Mouse (Mus musculus) lung, embryonic 14.5 days (tissue): ENCODE results near the gene Cacnb2. TPM values are rescaled to one million over a fixed set of nuclear protein-coding genes. Genes with fewer than 3 reads are reported as not detected.

Source experiments
- ATAC-seq: fragments of 200-750 bp; cut with Nextera tagmentation; 2 replicates; pipeline ENCODE4 v1.8.0; 2017; ENCODE audit warnings: mild to moderate bottlenecking, moderate TSS enrichment, moderate library complexity; ENCODE audit not compliant: insufficient read depth
- DNase-seq: peaks from one replicate; pipeline ENCODE4 v3.0.0-alpha.2; 2015
- H3K27ac ChIP-seq: fragments of 300-500 bp; sonication (generic); 2 replicates; pipeline ENCODE4 v1.5.1; 2014; ENCODE audit warnings: low read depth, mild to moderate bottlenecking, moderate library complexity
- H3K27me3 ChIP-seq: fragments of 300-500 bp; sonication (generic); 2 replicates; pipeline ENCODE4 v1.6.1; 2014; ENCODE audit warnings: low read length, control low read depth; ENCODE audit not compliant: insufficient read depth
- H3K36me3 ChIP-seq: fragments of 300-500 bp; sonication (generic); 2 replicates; pipeline ENCODE4 v1.6.1; 2014; ENCODE audit warnings: control low read depth; ENCODE audit not compliant: insufficient read depth
- H3K4me1 ChIP-seq: fragments of 300-500 bp; sonication (generic); 2 replicates; pipeline ENCODE4 v1.6.1; 2014; ENCODE audit warnings: antibody characterized with exemption, control low read depth; ENCODE audit not compliant: insufficient read depth
- H3K4me2 ChIP-seq: fragments of 300-500 bp; sonication (generic); 2 replicates; pipeline ENCODE4 v1.6.1; 2014; ENCODE audit warnings: mild to moderate bottlenecking
- H3K4me3 ChIP-seq: fragments of 300-500 bp; sonication (generic); 2 replicates; pipeline ENCODE4 v1.5.1; 2014; ENCODE audit warnings: low read depth, low read length
- H3K9ac ChIP-seq: fragments of 300-500 bp; sonication (generic); 2 replicates; pipeline ENCODE4 v1.6.1; 2014
- H3K9me3 ChIP-seq: fragments of 300-500 bp; sonication (generic); 2 replicates; pipeline ENCODE4 v1.6.1; 2016; ENCODE audit warnings: low read depth, low read length, control low read depth
- CTCF ChIP-seq: IDR thresholded peaks from 2 replicates; pipeline ENCODE4 v1.5.1; 2016; ENCODE audit warnings: antibody characterized with exemption, low read depth
- WGBS: fragments of 180-500 bp; shearing (Covaris S2); extraction: QIAGEN DNeasy Blood & Tissue Kit; methylation state at CpG from one replicate; pipeline ENCODE4 v1.1.7; 2014; 5-methylcytosine and 5-hydroxymethylcytosine counted together
- polyA plus RNA-seq: library from polyadenylated mRNA; unstranded; fragments of >200 nt; fragmentation: Nextera tagmentation; extraction: Ambion mirVana; gene quantifications from 2 replicates; pipeline ENCODE4 v1.2.1, GENCODE M21; 2014

Cacnb2 gene
- polyA plus RNA-seq, 1 experiment from 2014 or later, result 9.8 TPM

DNA sequence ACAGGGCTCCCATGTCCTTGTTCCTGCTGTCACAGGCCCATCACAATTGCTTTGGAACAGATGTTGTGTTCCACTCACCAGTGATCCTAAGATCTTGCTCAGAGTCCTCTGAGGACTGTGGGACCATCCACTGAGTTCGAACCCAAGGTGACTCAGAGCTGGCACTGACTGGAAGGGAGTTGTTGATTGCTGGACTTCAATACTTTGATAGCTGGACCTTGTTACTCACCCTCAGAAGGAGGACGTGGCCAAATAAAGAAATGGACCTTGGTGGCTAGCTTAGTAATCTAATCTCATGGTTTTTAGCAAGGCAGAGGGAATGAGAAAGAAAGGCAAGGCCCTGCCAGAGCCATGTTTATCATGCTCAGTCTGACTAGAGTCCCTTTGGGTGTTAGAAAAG lies 218.1 kb downstream of the Cacnb2 start:
- H3K9me3 ChIP-seq, result no peaks in the 10 kb centered on the region
- WGBS, result 79% methylated on average over 2 of the region's 2 CpGs

DNA sequence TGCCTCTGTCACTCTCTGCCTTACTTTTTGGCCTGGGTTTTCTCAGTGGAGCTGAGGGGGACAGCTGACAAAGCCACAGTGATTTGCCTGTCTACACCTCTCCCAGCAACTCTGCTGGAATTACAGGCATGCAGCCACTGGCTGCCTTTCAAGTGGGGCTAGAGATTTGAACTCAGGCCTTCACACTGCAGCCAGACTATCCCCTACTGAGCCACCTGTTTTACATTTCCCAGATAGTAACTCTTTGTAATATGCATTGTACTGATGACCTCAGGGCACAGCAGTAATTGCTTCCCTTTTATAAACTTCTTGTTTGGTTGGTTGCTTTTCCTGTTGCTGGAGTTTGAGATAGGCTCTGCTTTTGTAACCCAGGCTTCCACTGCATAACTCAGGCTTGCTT lies 220.2 kb downstream of the Cacnb2 start:
- ATAC-seq, result peak; percentile 22; the same call in 1 of the 2 replicates

More for the DNA sequence above, 218.1 kb downstream of the Cacnb2 start:
- H3K4me3 ChIP-seq, result no peak overlapping the region
- ATAC-seq (no peak), DNase-seq (no peak)
- no peaks in the 10 kb centered on the region for H3K27me3 ChIP-seq
- H3K27ac ChIP-seq, result no peak overlapping the region
- no peaks in the 10 kb centered on the region for H3K36me3 ChIP-seq
- no peaks in the 10 kb centered on the region for H3K4me1 ChIP-seq
- TF ChIP-seq CTCF, result no peak
- no peak overlapping the region for H3K4me2 ChIP-seq
- H3K9ac ChIP-seq, result no peak overlapping the region

DNA sequence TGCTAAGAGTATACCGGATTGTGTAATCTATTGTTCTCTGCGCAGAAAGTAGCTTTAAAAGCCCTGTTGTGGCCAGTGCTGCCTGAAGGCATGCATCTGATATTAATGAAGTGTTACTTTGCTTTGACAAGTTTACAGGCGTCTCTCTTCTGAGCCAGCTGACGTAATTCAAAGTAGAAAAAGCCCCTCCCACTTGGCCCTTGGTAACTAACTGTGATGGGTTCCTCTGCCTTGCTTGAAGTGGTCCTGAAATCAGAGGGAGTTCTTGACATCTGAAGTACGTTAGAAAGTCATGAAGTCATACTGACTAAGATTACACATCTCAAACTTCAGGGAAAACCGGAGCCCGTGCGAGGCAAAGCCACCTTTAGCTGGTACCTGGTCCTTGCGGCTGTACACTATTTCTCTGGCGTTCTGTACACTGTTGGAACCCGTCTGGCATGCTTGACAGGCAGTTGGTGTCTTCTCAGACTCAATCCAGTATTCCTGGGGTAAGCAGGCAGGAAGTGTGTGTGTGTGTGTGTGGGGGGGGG lies 221.0 kb downstream of the Cacnb2 start:
- peak overlapping the region; percentile 77 for H3K27ac ChIP-seq
- no peaks in the 10 kb centered on the region for H3K27me3 ChIP-seq
- H3K9ac ChIP-seq, result no peak overlapping the region; the same call in 1 of the 2 replicates

More for the DNA sequence above, 220.2 kb downstream of the Cacnb2 start:
- H3K9me3 ChIP-seq, result no peaks in the 10 kb centered on the region
- no peak overlapping the region for H3K9ac ChIP-seq
- H3K27ac ChIP-seq, result peak overlapping the region; percentile 70; the same call in 1 of the 2 replicates
- H3K27me3 ChIP-seq, result no peaks in the 10 kb centered on the region
- TF ChIP-seq CTCF, result no peak
- DNase-seq, result peak; percentile 56
- H3K4me2 ChIP-seq, result no peak overlapping the region
- no peaks in the 10 kb centered on the region for H3K36me3 ChIP-seq
- no peaks in the 10 kb centered on the region for H3K4me1 ChIP-seq
- no peak overlapping the region for H3K4me3 ChIP-seq

DNA sequence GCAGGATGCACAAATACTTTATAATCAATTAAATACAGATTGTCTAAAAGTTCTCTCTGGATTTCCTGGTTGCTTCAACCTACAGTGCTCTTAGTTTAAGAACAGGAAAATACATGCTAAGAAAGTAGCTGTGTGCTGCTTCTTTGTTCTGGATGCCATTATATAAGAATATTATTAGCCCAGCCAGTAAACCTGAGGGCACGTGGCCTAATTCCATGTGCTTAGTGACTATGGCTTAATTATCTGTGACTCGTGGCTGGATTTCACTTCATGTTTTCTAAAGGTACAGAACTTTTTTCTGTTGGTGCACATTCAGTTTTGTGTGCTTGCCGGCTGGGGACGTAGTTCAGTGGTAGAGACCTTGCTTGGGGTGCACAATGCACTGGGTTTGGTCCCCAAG lies 222.3 kb downstream of the Cacnb2 start:
- Histone ChIP-seq H3K9me3 (no peaks in the 10 kb centered on the region), H3K4me1 (no peaks in the 10 kb centered on the region), H3K27me3 (no peaks in the 10 kb centered on the region), H3K4me3 (no peak overlapping the region), H3K9ac (no peak overlapping the region), H3K27ac (no peak overlapping the region), H3K36me3 (no peaks in the 10 kb centered on the region), H3K4me2 (no peak overlapping the region)
- WGBS, result 84% methylated on average over 4 of the region's 4 CpGs
- DNase-seq (no peak), ATAC-seq (no peak)
- TF ChIP-seq CTCF, result no peak

More for the DNA sequence above, 221.0 kb downstream of the Cacnb2 start:
- DNase-seq (peak; percentile 94), ATAC-seq (peak; percentile 96)
- Histone ChIP-seq H3K4me1 (no peaks in the 10 kb centered on the region), H3K4me3 (peak overlapping the region; percentile 16; the same call in 1 of the 2 replicates), H3K9me3 (no peaks in the 10 kb centered on the region), H3K36me3 (no peaks in the 10 kb centered on the region), H3K4me2 (peak overlapping the region; percentile 53)
- no peak for TF ChIP-seq CTCF
- WGBS, result 20% methylated on average over 11 of the region's 11 CpGs

DNA sequence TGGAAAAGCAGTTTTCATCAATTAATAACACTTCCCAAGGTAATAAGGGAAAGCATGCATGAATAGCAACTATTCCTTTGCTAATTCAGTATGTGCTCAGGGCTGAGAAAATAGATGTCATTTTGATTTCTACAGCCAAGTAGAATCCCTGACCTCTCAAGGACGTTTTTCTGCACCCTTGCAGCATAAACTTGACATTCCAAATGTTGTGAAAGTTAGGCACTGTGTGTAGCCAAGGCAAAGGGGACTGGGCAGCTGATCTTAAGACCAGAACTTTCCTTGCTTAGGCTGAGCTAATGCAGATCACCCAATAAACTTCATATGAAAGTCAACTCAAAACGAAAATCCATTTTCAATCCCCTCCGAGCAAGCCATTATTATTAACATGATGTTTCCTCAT lies 226.6 kb downstream of the Cacnb2 start:
- 66% methylated on average over 3 of the region's 3 CpGs for WGBS
- Histone ChIP-seq H3K4me2 (no peak overlapping the region), H3K36me3 (no peaks in the 10 kb centered on the region), H3K4me1 (no peaks in the 10 kb centered on the region), H3K27me3 (no peaks in the 10 kb centered on the region), H3K9ac (no peak overlapping the region), H3K27ac (no peak overlapping the region), H3K9me3 (no peaks in the 10 kb centered on the region), H3K4me3 (no peak overlapping the region)
- no peak for ATAC-seq
- no peak for TF ChIP-seq CTCF
- no peak for DNase-seq

DNA sequence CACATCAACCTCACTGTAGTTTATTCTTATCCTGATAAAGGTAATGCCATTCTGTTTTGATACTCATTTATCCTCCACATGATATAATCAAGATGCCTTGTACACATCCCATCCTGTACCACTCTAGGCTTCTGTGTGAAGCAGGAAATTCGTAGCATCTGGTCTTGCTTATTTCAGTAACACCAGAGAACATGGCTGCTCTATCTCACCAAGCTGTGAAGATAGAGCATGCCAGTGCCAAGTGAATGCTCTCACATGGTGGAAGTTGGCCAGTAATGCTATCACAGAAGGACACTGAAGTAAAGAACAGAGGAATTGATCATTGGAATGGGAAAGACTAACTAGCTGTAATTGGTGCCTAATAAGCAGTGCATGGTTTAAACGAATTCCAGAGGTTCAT lies 228.4 kb downstream of the Cacnb2 start:
- DNase-seq, result no peak
- no peak overlapping the region for H3K9ac ChIP-seq
- no peak for ATAC-seq
- H3K36me3 ChIP-seq, result no peaks in the 10 kb centered on the region
- no peaks in the 10 kb centered on the region for H3K4me1 ChIP-seq
- no peak overlapping the region for H3K4me2 ChIP-seq
- 67% methylated on average over 2 of the region's 2 CpGs for WGBS
- no peak for TF ChIP-seq CTCF
- H3K27me3 ChIP-seq, result no peaks in the 10 kb centered on the region
- no peaks in the 10 kb centered on the region for H3K9me3 ChIP-seq
- no peak overlapping the region for H3K27ac ChIP-seq
- H3K4me3 ChIP-seq, result no peak overlapping the region

DNA sequence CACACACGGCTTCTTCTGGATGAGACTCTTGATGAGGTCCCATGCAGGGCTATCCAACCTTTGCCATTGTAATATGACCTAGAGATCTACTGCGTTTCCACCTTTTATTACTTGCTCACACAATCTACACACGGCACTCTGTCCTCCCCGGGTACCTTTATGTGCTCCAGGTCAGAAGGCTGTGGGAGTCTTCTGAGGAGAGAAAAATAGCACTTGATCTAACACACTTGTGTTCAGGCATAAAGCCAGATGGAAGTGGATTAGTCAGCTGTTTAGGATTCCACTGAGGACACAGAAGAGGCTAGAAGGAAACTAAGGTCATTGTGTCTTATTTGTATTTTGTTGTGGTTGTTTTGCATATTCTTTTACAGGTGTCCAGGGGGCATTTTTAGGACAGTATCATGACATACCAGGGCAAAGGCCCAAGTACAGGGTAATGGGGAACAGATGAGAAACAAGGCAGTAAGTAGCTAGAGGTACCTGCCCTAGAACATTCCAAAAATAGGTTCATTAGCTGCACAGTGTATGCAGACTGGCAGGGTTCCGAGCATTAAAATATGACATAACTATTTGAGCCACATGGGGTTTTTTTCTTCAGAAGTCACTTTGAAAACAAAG lies 231.9 kb downstream of the Cacnb2 start:
- Histone ChIP-seq H3K4me1 (no peaks in the 10 kb centered on the region), H3K27me3 (no peaks in the 10 kb centered on the region), H3K27ac (no peak overlapping the region), H3K9me3 (no peaks in the 10 kb centered on the region), H3K4me2 (no peak overlapping the region), H3K36me3 (no peaks in the 10 kb centered on the region), H3K9ac (no peak overlapping the region), H3K4me3 (no peak overlapping the region)
- ATAC-seq (no peak), DNase-seq (no peak)
- TF ChIP-seq CTCF, result no peak
- 73% methylated on average over 5 of the region's 5 CpGs for whole genome bisulfite sequencing
